Mouse (Mus musculus) mature B cell (primary cell): ENCODE measurements around the gene Wnk2.
"Not testable (repeated sequence)": the region's sequence is repeated elsewhere in the genome, so short reads cannot be mapped to it uniquely, and the experiment has no call there.

Source experiments
- in situ Hi-C: fragments of 300-500 bp; cut with MboI; formaldehyde crosslinking; loops from 2 replicates; pipeline ENCODE4 v1.14.3; 2019

Gene Wnk2

GRCm38 (mm10) chr13:49092596-49092995, 55.2 kb downstream of the Wnk2 start:
- in situ Hi-C loops: no loop called here

DNA sequence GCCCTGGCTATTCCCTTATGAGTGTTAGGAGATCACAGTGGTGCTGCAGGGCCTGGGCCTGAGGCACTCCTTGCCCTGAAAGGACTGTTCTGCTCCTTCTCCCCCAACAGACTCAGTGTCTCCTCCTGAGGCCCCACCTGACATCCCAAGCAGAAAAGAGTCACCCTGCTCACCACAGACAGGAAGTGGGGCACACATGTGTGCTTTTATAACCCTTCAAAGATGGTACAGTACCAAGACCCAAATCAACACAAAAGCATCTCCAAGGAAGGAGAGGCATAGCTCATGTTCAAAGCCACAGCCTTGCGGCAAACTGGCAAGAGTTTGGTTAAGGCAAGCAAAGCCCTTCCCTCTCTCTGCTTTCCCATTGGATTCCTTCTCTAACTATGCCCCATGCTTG, 57.6 kb downstream of the Wnk2 start:
- in situ Hi-C loops: no loop called here

DNA sequence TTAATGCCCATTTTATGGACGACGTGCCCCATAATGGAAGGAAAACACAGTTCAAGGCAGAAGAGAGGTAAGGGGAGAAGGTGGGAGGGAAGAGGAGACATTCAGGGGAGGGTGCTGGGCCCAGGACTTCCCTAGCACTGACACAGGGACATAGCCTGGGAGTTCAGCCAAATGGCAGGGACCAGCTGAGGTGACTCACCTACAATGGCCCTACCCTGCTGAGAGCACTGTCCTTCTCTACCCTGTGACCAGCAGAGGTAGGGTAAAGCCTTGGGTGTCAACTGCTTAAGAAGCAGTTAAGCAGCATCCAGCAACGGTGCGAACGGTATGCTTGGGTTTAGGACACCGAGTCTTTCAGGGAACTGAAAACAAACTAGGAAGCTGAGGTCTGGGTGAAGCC, 58.9 kb downstream of the Wnk2 start:
- in situ Hi-C loops: no loop called here

GRCm38 (mm10) chr13:49087420-49087819, 60.4 kb downstream of the Wnk2 start:
- in situ Hi-C loops: no loop called here

- in situ Hi-C loops: no loop called here
Observed at GRCm38 (mm10) chr13:49086431-49086830, 61.4 kb downstream of the Wnk2 start.

DNA sequence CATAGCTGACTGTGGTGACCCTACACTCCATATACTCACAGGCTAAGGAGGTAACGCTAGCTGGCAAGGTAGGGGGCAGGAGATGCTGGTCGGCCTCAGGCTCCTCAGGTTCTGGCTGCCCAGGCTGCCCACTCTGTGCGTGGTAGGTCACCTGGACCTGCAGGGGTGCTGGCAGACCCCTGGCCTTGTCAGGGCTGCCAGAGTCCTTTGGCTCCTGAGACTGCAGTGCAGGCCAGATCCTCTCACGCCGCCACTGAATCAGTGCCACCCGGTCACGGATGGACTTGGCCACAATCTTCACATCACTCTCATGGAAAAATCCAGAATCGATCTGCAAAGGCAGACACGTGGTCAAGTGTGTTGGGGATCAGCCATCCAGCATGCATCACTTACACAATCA, 62.6 kb downstream of the Wnk2 start:
- in situ Hi-C loops: no loop called here

DNA sequence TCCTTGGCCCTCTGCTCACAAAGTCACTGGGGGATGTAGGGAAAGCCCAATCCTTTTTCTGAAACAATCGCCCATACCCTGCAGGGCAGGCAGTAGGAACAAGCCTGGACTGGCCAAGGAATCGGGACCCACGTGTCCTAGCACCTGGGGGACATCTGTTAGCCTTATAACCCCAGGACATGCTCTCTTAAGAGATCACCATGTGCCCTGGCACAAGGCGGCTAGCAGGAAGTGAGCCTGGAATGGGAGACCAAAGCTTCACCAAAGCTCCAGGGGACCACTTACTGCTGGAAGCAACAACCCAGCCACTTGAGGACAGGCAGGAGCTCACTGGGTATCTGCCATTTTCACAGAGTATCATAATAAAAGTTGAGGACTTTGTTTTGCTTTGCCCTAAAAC, 63.0 kb downstream of the Wnk2 start:
- in situ Hi-C loops: no loop called here

DNA sequence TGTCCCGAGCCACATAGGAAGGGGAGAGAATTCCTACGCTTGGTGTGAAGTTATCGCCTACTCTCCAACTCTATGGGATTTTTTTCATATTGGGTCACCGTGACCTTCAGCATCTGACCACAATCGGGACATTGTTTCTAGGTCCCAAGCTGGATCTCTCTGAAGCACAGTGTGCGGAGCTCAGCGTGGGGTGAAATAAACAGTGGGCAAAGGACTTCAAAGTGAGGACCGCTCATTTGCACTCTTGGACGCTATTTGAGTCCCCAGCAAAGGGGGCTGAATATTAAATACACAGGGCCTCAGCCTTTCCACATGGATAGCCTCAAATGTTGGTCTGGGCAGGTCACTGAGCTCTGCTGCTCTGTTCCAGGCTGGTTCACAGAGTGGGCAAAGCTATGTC, 63.9 kb downstream of the Wnk2 start:
- in situ Hi-C loops: no loop called here

GRCm38 (mm10) chr13:49082151-49082879, 65.5 kb downstream of the Wnk2 start:
- in situ Hi-C loops: no loop called here

- in situ Hi-C loops: no loop called here
Observed at GRCm38 (mm10) chr13:49076196-49076595, 71.6 kb downstream of the Wnk2 start.

- in situ Hi-C loops: no loop called here
Observed at GRCm38 (mm10) chr13:49075377-49075776, 72.4 kb downstream of the Wnk2 start.

GRCm38 (mm10) chr13:49073295-49073694, 74.5 kb downstream of the Wnk2 start:
- in situ Hi-C loops: no loop called here

GRCm38 (mm10) chr13:49071861-49072260, 76.0 kb downstream of the Wnk2 start:
- in situ Hi-C loops: no loop called here

DNA sequence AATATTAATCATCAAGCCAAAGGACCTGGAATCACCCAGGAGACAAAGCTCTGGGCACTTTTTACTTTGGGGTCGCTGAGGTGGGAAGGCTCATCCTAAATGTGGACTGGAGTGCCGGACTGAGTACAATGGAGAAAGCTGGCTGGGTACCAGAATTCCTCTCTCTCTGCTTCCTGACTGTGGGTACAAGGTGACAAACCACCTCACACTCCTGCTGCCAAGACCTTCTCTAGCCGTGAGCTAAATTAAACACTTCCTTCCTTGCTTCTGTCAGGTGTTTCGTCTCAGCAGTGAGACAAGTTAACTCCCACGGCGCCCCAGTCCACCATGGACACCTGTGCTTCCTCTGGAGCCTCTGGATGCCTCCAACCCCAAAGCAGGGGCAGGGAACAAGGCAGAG, 77.8 kb downstream of the Wnk2 start:
- in situ Hi-C loops: no loop called here

GRCm38 (mm10) chr13:49069393-49069792, 78.4 kb downstream of the Wnk2 start:
- in situ Hi-C loops: no loop called here

- in situ Hi-C loops: no loop called here
Observed at GRCm38 (mm10) chr13:49064257-49064656, 83.6 kb downstream of the Wnk2 start.

GRCm38 (mm10) chr13:49060456-49060855, 87.4 kb downstream of the Wnk2 start:
- in situ Hi-C loops: no loop called here

GRCm38 (mm10) chr13:49058528-49058927, 89.3 kb downstream of the Wnk2 start:
- in situ Hi-C loops: no loop called here

- in situ Hi-C loops: no loop called here
Observed at GRCm38 (mm10) chr13:49056304-49056703, 91.5 kb downstream of the Wnk2 start.

- in situ Hi-C loops: not testable (repeated sequence)
Observed at GRCm38 (mm10) chr13:49054753-49055152, 93.1 kb downstream of the Wnk2 start.

GRCm38 (mm10) chr13:49053333-49053732, 94.5 kb downstream of the Wnk2 start:
- in situ Hi-C loops: no loop called here

DNA sequence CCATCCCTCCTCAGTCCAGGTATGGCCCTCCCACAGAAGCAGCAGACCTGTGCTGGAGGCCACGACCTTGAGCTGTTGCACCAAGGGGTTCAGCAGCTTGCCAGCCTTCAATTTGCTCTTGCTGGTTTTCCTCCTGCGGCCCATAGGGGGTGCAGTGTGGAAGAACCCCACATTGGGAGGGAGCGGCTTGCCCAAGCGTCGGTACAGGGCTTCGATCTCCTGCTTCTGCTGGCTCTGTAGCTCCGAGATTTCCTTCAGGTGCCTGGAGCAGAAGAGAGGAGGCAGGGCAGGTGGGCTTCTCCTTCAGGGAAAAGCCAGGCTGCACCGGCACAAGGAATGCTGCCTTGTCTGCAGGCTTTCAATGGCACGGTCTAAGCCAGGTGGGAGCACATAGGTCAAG, 95.3 kb downstream of the Wnk2 start:
- in situ Hi-C loops: no loop called here

DNA sequence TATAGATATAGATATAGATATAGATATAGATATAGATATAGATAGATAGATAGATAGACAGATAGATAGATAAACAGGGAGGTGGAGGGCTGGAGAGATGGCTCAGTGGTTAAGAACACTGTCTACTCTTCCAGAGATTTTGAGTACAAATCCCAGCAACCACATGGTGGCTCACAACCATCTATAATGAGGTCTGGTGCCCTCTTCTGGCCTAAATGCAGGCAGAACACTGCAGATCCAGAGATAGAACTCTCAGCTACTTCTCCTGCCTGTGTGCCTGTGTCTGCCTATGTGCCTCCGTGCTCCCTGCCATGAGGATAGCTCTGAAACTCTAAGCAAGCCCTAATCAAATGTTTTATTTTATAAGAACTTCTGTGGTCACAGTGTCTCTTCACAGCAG, 100.4 kb downstream of the Wnk2 start:
- in situ Hi-C loops: no loop called here

GRCm38 (mm10) chr13:49044145-49044561, 103.7 kb downstream of the Wnk2 start:
- in situ Hi-C loops: no loop called here
